Mouse (Mus musculus): ENCODE data around the gene Kcnk5. TPM values are rescaled to one million over a fixed set of nuclear protein-coding genes. Genes with fewer than 3 reads are reported as not detected.

The Kcnk5 gene
- total RNA-seq, 2 experiments from 2014 or later: 0.28 to 0.70 TPM

DNA sequence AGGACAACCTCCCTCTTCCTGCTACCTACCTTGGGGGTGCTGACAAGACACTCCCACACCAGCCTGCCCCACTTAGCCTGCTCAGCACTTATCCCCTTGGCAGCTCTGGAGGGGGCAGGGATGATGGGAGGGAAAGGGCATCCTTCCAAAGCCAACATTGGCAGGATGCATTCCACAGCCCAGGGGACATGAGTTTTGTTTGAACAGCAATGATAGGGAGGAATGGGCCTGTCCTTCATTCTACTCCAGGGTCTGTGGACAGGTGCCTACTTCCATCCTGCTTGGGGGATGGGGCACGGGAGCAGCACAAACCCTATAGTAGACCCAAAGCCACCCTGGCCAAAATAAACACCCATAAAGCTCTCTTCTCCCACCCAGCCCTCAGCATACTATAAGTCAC lies 16.2 kb downstream of the Kcnk5 start:
- DNase-seq: no peak

GRCm38 (mm10) chr14:20164438-20164837 lies 17.2 kb downstream of the Kcnk5 start:
- DNase-seq: no peak

GRCm38 (mm10) chr14:20162686-20163085 lies 18.9 kb downstream of the Kcnk5 start:
- DNase-seq: peak; percentile 56

DNA sequence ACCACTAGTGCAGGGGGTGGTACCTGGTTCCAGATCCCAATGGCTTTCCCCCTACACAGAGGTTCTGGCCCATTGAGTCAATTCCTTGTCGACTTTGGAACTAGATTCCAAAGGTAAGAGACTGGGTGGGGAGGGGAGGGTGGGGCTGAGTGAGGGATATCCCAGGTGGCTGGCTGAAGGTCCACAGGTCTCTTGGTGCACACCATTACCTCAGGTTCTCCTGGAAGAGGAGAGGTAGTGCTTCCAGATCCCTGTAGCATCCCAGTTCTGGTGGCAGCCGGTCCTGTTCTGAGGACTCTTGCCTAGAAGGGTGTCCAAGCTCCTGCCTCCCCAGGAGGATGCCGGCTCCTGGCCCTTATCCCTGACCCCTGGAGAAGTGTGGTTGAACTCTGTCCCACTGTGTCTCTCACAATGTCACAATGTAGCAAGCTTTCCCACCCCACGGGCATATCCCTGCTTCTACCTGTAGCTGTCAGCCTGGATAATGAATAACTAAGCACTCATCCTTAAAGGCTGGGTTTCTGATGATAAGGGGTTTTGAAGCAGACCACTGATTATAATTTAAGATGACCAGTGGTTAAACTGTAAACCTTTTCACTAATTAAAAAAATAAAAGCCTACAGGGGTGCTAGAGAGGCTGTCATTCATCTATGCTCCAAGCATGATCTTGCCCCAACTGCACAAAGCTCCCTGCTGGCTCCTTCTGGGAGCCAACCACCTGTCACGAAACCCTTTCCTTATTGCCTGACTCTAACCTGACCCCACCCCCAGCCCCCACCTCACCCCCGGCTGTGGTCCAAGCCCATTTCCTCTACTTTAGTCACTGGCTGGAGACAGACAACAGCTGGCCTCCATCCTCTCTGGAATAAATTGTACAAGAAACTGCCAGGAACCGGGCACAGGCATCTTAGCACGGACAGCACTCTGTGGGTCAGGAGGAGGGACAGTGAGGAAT lies 22.6 kb downstream of the Kcnk5 start:
- DNase-seq: no peak

GRCm38 (mm10) chr14:20157595-20157994 lies 24.0 kb downstream of the Kcnk5 start:
- DNase-seq: no peak

- DNase-seq: no peak
These were observed 25.9 kb downstream of the Kcnk5 start for GRCm38 (mm10) chr14:20155718-20156117.

DNA sequence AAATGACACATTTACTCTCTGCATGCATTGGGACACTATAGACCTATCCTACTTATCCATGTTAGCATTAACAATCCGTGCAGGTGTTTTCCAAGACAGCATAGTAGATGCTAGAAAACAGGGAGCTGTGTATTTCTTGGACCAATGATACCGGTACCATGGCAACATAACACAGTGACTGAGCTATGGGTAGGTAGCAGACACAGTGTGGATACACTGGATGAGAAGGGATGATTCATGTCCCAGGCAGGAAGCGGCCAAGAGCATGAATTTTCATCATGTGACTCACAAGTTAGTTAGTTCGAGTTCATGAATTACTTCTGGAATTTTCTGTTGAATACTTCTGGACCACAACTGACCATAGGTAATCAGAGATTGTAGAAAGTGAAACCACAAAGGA lies 26.7 kb downstream of the Kcnk5 start:
- DNase-seq: no peak

GRCm38 (mm10) chr14:20154245-20154644 lies 27.4 kb downstream of the Kcnk5 start:
- DNase-seq: no peak

DNA sequence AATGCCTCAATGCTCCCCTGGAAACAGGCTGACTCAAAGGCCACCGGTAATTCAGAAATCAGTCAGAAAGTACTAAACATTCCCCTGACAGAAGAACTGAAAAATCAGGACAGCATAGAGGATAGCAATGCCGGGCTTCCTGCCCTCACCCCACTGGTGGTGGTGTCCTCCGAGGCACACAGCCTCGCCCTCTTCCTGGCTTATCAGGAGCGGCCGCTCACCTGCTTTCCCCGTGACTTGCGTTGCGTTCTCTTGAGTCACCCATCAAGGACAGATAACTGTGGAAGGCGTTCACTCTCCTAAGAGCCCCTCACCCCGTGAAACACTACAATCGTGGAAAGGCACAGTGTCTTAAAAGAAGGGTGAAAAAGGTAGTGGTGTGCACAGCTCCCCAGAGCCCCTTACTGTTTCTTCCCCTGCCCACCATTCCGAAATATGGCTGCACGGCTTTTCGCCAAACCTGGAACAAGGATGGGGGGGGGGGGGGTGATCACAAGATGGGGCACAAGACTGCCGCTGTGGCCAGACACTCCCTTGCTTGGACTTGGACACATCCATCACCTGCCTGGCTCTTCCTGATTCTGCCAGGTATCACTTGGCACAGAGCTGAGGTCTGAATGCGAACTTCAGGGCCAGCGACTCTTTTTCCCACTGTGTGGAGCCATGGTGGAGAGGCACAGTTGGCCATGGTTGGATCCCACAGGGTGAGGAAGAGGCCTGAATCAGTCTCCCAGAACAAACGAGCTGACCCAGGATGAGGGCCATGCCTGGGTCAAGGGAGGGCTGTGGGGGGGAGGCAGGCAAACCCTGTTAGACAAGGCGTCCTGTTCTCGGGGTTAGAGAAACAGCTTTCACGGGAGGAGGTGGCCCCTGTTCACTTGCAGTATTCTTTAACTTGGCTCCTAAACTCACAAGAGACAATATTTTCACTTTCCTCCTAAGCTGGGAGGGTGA lies 32.2 kb downstream of the Kcnk5 start:
- DNase-seq: no peak

- DNase-seq: no peak
These were observed 33.1 kb downstream of the Kcnk5 start for GRCm38 (mm10) chr14:20148514-20148913.

- DNase-seq: no peak
These were observed 33.8 kb downstream of the Kcnk5 start for GRCm38 (mm10) chr14:20147854-20148253.

DNA sequence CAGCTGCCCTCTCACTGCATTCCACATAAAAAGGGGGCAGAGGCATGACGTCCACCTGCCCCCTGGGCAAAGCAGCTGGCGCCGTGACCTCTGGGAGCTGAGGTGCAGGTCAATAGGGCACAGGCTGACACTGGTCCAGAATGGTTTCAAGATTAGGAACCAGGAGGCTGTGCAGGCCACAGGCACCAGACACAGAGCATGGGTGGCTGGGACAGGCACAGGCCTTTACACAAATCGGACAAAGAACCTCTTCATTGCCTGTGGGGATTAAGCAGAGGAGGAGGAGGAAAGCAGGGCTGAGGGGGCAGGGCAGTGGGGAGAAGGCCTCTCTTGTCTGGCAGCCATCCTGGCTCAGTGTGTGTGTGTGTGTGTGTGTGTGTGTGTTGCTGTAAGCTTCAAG lies 37.5 kb downstream of the Kcnk5 start:
- no peak for DNase-seq

DNA sequence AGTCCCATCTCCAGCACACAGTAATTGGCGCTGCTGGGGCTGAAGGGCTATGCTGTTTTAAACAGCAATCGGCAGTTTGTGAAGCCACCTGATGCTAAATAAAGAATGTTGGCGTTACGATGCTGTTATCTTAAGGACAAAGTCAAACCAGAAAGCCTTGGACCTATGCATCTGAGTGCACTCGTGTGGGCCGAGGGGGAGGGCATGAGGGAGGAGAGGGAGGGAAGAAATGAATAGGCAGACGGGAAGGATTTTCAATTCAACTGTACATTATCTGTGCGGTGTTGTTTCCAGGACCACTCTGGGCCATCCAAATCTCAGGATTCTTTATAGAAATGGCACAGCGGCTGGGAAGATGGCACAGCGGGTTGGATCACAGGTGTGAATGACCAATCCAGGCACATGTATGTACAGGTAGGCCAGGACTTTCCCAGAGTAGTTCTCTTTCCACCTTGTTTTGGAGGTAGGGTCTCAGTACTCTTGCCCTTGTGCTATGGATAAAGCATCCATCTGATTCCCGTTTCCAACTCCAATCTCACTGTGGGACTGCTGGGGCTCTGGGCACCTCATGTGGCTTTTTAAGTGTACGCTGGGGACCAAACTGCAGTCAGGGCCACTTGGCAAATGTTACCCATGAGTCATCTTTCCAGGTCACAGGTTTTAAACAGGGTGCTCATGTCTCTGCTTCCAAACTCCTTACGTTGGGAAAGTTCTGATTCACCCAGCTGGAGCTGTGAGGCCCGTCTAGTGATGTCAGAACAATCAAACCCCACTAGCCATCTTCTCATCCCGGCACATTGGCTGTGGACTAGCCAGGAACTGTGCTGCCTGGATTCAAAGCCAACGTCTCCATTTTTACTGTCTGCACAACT lies 42.9 kb downstream of the Kcnk5 start, which contains the start of gene Saysd1:
Gene Saysd1 (minus strand): TSS at position 51 of the 872 bp plus-strand sequence.
- DNase-seq: no peak

DNA sequence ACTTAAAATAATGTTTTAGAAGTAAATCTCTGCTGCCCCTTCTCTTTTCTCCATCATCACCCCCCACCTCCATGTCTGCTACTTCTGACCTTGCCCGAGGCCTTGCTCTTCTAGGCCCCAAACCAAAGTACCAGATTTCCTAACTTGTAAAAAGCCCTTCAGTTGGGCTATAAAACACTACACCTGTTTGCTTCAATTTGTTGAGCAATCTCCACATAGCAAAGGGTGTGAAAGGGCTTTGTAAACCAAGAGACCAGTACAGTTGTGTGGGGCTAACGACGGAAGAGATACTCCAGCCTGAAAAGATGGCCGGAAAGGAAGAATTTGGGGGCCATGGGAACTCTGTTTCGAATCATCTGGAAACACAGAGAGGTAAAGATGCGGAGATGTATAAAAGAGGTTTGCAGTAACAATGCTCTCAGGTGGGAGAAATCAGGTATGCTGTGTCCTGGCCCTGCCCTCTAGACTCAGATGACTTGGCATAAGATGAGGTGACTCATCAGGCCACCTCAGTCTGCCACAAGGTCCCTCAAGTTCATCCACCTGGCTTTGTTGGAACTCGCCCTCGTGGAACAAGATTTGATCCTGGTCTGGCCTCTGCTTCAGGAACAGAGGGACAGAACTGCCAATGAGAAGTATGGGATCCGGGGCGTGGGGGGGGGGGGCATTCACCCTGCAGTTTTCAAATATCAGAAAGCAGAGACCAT lies 46.5 kb downstream of the Kcnk5 start:
- no peak for DNase-seq

GRCm38 (mm10) chr14:20128162-20128561 lies 53.4 kb downstream of the Kcnk5 start:
- DNase-seq: no peak

DNA sequence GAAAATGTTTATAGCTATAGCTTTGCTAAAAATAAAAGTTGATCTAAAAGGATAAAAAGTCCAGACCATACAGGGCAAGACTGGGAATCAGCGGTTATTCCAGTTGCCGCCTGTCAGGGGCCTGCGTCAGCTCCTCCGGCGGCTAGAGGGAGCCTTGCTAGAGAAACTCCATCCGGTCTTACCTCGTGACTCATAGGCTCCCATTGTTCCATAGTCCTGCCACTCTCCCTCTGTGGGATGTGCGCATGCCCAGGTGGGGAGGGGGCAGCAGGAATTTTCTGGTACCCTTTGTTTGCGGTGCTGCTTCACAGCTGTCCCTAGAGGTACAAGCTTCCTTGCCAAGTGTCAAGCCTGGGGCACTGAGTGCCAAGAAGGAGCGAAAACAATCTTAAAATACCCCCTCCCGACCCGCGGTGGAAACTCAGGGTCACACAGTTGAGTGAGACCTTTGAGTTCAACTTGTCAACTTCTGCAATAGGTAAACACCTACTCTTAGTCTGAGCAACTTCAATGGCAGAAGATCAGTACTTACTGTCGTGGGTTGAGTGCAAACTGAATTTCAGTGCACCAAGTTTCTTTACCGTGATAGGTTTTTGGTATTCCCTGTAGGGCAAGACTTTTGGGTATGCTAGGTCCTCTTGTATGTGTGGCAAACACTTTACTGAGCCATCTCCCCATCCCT lies 54.1 kb downstream of the Kcnk5 start:
- DNase-seq: no peak

- no peak for DNase-seq
These were observed 60.7 kb downstream of the Kcnk5 start for GRCm38 (mm10) chr14:20120868-20121267.

- DNase-seq: no peak
These were observed 61.6 kb downstream of the Kcnk5 start for GRCm38 (mm10) chr14:20120012-20120411.

DNA sequence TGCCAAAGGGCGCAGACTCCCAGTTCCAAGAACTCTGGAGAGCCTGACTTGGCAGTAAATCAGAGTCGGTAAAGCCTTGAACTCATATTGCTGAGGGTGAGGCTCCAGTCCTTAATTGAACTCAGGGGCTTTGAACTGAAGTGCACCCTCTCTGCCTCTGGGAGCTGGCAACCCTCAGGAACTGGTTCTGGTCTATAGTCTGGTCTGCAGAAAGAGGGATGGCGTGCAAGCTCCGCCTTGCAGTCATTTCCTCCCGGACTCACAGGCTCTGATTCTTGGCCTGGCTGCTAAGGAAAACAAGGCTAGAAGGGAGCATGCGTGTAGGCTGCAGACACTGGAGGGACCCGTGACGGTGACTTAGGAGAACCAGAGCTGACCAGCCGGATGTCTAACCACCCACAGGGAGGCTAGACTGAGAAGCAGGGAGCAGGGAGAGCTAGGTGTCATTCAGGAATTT lies 65.4 kb downstream of the Kcnk5 start:
- peak; percentile 10 for DNase-seq

- no peak for DNase-seq
These were observed 66.7 kb downstream of the Kcnk5 start for GRCm38 (mm10) chr14:20114951-20115350.

Measured in gastrocnemius, postnatal 25 days (tissue).